Mouse (Mus musculus): ENCODE measurements around the gene Esp1.
"Not testable (repeated sequence)": the region's sequence is repeated elsewhere in the genome, so short reads cannot be mapped to it uniquely, and the experiment has no call there.

Esp1 gene

DNA sequence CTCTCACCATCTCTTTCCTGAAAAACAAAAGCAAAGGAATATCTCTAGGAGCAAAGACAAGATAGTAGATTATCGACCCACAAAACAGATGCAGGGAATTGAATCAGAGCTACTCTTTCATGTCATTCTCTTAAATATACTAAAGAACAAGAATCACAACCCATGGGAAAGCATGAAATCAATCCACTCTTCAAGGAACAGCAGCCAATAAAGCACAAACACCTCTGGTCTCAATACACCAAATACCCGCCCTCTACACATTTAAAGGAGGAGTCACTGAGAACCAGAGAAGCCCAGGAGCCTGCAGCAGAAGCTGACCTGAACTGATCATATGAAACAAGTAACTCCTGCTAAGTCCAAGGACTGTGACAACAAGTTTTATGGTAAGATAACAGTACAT is at the start of gene Esp1:
TSS of gene Esp1 (plus strand) at position 301 of the 400 bp plus-strand sequence.
- DNase-seq (ENCODE audit: low read depth, low spot score): no peak

GRCm38 (mm10) chr17:40716273-40716672 is 10.6 kb upstream of the Esp1 start:
- no peak for DNase-seq (ENCODE audit: low read depth, low spot score)

DNA sequence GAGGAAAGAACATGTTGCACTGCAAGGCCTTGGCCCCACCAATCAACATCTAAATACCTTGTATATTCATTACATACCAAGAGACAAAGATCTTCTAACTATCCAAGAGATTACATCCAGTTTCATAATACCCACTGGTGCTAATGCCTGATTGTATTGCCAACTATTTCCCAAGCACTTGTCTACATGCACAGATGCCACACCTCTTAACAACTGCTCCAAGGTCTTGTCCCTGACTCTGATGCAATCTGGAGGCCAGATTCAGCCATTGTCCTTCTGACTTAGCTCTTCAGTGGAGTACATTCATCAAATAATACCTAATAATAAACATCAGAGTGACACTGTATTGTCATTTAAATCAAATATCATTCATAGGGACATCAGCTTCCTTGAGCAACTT is 9.9 kb upstream of the Esp1 start:
- DNase-seq (ENCODE audit: low read depth, low spot score): not testable (repeated sequence)

GRCm38 (mm10) chr17:40731296-40731695 is 4.4 kb downstream of the Esp1 start:
- no peak for DNase-seq (ENCODE audit: low read depth, low spot score)

- no peak for DNase-seq (ENCODE audit: low read depth, low spot score)
Observed at GRCm38 (mm10) chr17:40731724-40732123, 4.8 kb downstream of the Esp1 start.

GRCm38 (mm10) chr17:40763662-40764061 is 36.7 kb downstream of the Esp1 start:
- peak; percentile 20 for DNase-seq (ENCODE audit: low read depth, low spot score)

- no peak for DNase-seq (ENCODE audit: low read depth, low spot score)
Observed at GRCm38 (mm10) chr17:40767120-40767519, 40.2 kb downstream of the Esp1 start.
